Mouse (Mus musculus) hindbrain, postnatal 0 days (tissue): ENCODE measurements at regions not wholly inside any gene's neighbourhood (a gene's known extent, or its start where the extent isn't known, plus 50 kb on each side); places are given as distances from the start of the nearest gene placed in this dataset.

Experiments used
- ATAC-seq: fragments of 200-750 bp; cut with Nextera tagmentation; 2 replicates; pipeline ENCODE4 v1.8.0; 2017; ENCODE audit warnings: mild to moderate bottlenecking, moderate TSS enrichment, moderate library complexity
- DNase-seq: peaks from one replicate; pipeline ENCODE4 v3.0.0-alpha.2; 2015; ENCODE audit warnings: low spot score
- H3K27ac ChIP-seq: fragments of 300-500 bp; sonication (generic); 2 replicates; pipeline ENCODE4 v1.5.1; 2014; ENCODE audit warnings: mild to moderate bottlenecking
- H3K27me3 ChIP-seq: fragments of 300-500 bp; sonication (generic); 2 replicates; pipeline ENCODE4 v1.6.1; 2014; ENCODE audit warnings: low read length, mixed read lengths; ENCODE audit not compliant: insufficient read depth
- H3K36me3 ChIP-seq: fragments of 300-500 bp; sonication (generic); 2 replicates; pipeline ENCODE4 v1.6.1; 2014; ENCODE audit warnings: low read length, mixed read lengths; ENCODE audit not compliant: insufficient read depth
- H3K4me1 ChIP-seq: fragments of 300-500 bp; sonication (generic); 2 replicates; pipeline ENCODE4 v1.6.1; 2014; ENCODE audit warnings: antibody characterized with exemption, low read length, mixed read lengths; ENCODE audit not compliant: insufficient read depth
- H3K4me2 ChIP-seq: fragments of 300-500 bp; sonication (generic); 2 replicates; pipeline ENCODE4 v1.6.1; 2014; ENCODE audit warnings: low read depth, mild to moderate bottlenecking, low read length, moderate library complexity, mixed read lengths
- H3K4me3 ChIP-seq: fragments of 300-500 bp; sonication (generic); 2 replicates; pipeline ENCODE4 v1.5.1; 2014; ENCODE audit warnings: low read length
- H3K9ac ChIP-seq: fragments of 300-500 bp; sonication (generic); replicated peaks from 2 replicates; pipeline ENCODE4 v1.6.1; 2014; ENCODE audit warnings: mild to moderate bottlenecking, low read length, moderate library complexity, mixed read lengths
- H3K9me3 ChIP-seq: fragments of 300-500 bp; sonication (generic); 2 replicates; pipeline ENCODE4 v1.6.1; 2016; ENCODE audit warnings: low read length, mixed read lengths
- CTCF ChIP-seq: IDR thresholded peaks from 2 replicates; pipeline ENCODE4 v1.5.1; 2016; ENCODE audit warnings: antibody characterized with exemption, control low read depth, low read depth
- WGBS: fragments of 180-500 bp; shearing (Covaris S2); extraction: QIAGEN DNeasy Blood & Tissue Kit; methylation state at CpG from one replicate; pipeline ENCODE4 v1.1.7; 2014; 5-methylcytosine and 5-hydroxymethylcytosine counted together

GRCm38 (mm10) chr13:51323058-51323715, 85.3 kb upstream of the S1pr3 start:
- ATAC-seq: no peak
- 86% methylated on average over 6 of the region's 7 CpGs for WGBS

GRCm38 (mm10) chr13:51324714-51325113, 83.7 kb upstream of the S1pr3 start:
- no peak for ATAC-seq
- WGBS: 90% methylated on average over 5 of the region's 5 CpGs

More at GRCm38 (mm10) chr13:51323058-51323715, 85.3 kb upstream of the S1pr3 start:
- TF ChIP-seq CTCF: no peak
- H3K27me3 ChIP-seq: no peaks in the 10 kb centered on the region
- no peaks in the 10 kb centered on the region for H3K4me1 ChIP-seq
- no peaks in the 10 kb centered on the region for H3K36me3 ChIP-seq
- no peak overlapping the region for H3K4me3 ChIP-seq
- no peak overlapping the region for H3K4me2 ChIP-seq
- no peaks in the 10 kb centered on the region for H3K9me3 ChIP-seq
- H3K9ac ChIP-seq: no peak overlapping the region
- no peak overlapping the region for H3K27ac ChIP-seq
- no peak for DNase-seq

GRCm38 (mm10) chr13:51325298-51325697, 83.1 kb upstream of the S1pr3 start:
- H3K27ac ChIP-seq: no peak overlapping the region
- TF ChIP-seq CTCF: no peak
- H3K4me3 ChIP-seq: no peak overlapping the region
- 69% methylated on average over 5 of the region's 5 CpGs for WGBS
- no peak overlapping the region for H3K9ac ChIP-seq
- no peaks in the 10 kb centered on the region for H3K4me1 ChIP-seq
- no peak overlapping the region for H3K4me2 ChIP-seq
- no peaks in the 10 kb centered on the region for H3K36me3 ChIP-seq
- H3K27me3 ChIP-seq: no peaks in the 10 kb centered on the region
- ATAC-seq (no peak), DNase-seq (no peak)
- H3K9me3 ChIP-seq: no peaks in the 10 kb centered on the region

More at GRCm38 (mm10) chr13:51324714-51325113, 83.7 kb upstream of the S1pr3 start:
- Histone ChIP-seq H3K27ac (no peak overlapping the region), H3K4me1 (no peaks in the 10 kb centered on the region), H3K4me2 (no peak overlapping the region), H3K9me3 (no peaks in the 10 kb centered on the region), H3K36me3 (no peaks in the 10 kb centered on the region), H3K4me3 (no peak overlapping the region), H3K27me3 (no peaks in the 10 kb centered on the region), H3K9ac (no peak overlapping the region)
- no peak for TF ChIP-seq CTCF
- DNase-seq: no peak

GRCm38 (mm10) chr13:51326128-51326527, 82.3 kb upstream of the S1pr3 start:
- Histone ChIP-seq H3K4me3 (no peak overlapping the region), H3K9me3 (no peaks in the 10 kb centered on the region), H3K27ac (no peak overlapping the region), H3K4me1 (no peaks in the 10 kb centered on the region), H3K4me2 (no peak overlapping the region), H3K9ac (no peak overlapping the region), H3K36me3 (no peaks in the 10 kb centered on the region), H3K27me3 (no peaks in the 10 kb centered on the region)
- ATAC-seq (no peak), DNase-seq (no peak)
- no peak for TF ChIP-seq CTCF
- WGBS: 60% methylated on average over 5 of the region's 5 CpGs

- H3K27ac ChIP-seq: no peak overlapping the region
- H3K36me3 ChIP-seq: no peaks in the 10 kb centered on the region
- no peak overlapping the region for H3K9ac ChIP-seq
- H3K9me3 ChIP-seq: no peaks in the 10 kb centered on the region
- no peak overlapping the region for H3K4me2 ChIP-seq
- ATAC-seq (peak; percentile 61), DNase-seq (no peak)
- no peaks in the 10 kb centered on the region for H3K4me1 ChIP-seq
- no peaks in the 10 kb centered on the region for H3K27me3 ChIP-seq
- H3K4me3 ChIP-seq: no peak overlapping the region
- 50% methylated on average over 15 of the region's 15 CpGs for WGBS
- no peak for TF ChIP-seq CTCF
Measured at GRCm38 (mm10) chr13:51328131-51328970, 80.1 kb upstream of the S1pr3 start.

- no peak overlapping the region for H3K9ac ChIP-seq
- no peaks in the 10 kb centered on the region for H3K9me3 ChIP-seq
- no peaks in the 10 kb centered on the region for H3K36me3 ChIP-seq
- ATAC-seq: peak; percentile 53; the same call in 1 of the 2 replicates
- TF ChIP-seq CTCF: no peak
- H3K4me2 ChIP-seq: no peak overlapping the region
- DNase-seq: no peak
- H3K4me1 ChIP-seq: no peaks in the 10 kb centered on the region
- H3K27me3 ChIP-seq: no peaks in the 10 kb centered on the region
- 38% methylated on average over 8 of the region's 8 CpGs for WGBS
- no peak overlapping the region for H3K27ac ChIP-seq
- H3K4me3 ChIP-seq: no peak overlapping the region
Measured at GRCm38 (mm10) chr13:51328971-51329346, 79.5 kb upstream of the S1pr3 start.

GRCm38 (mm10) chr13:51329717-51330116, 78.7 kb upstream of the S1pr3 start:
- Histone ChIP-seq H3K36me3 (no peaks in the 10 kb centered on the region), H3K4me1 (no peaks in the 10 kb centered on the region), H3K9ac (no peak overlapping the region), H3K27ac (no peak overlapping the region), H3K4me2 (no peak overlapping the region), H3K4me3 (no peak overlapping the region), H3K27me3 (no peaks in the 10 kb centered on the region), H3K9me3 (no peaks in the 10 kb centered on the region)
- DNase-seq: no peak
- TF ChIP-seq CTCF: no peak
- no peak for ATAC-seq
